Mouse (Mus musculus) heart, postnatal 0 days (tissue): ENCODE results near the gene Lingo1. TPM values are rescaled to one million over a fixed set of nuclear protein-coding genes. Genes with fewer than 3 reads are reported as not detected.

Experiments used
- ATAC-seq: fragments of 200-750 bp; cut with Nextera tagmentation; 2 replicates; pipeline ENCODE4 v1.8.0; 2017; ENCODE audit warnings: low read depth, moderate number of reproducible peaks, moderate library complexity; ENCODE audit not compliant: insufficient read depth
- DNase-seq: peaks from one replicate; pipeline ENCODE4 v3.0.0-alpha.2; 2016; ENCODE audit warnings: low spot score
- H3K27ac ChIP-seq: fragments of 300-500 bp; sonication (generic); 2 replicates; pipeline ENCODE4 v1.5.1; 2014; ENCODE audit warnings: low read depth, mild to moderate bottlenecking
- H3K27me3 ChIP-seq: fragments of 300-500 bp; sonication (generic); 2 replicates; pipeline ENCODE4 v1.6.1; 2014; ENCODE audit warnings: low read length, mixed read lengths; ENCODE audit not compliant: control insufficient read depth, insufficient read depth
- H3K36me3 ChIP-seq: fragments of 300-500 bp; sonication (generic); replicated peaks from 2 replicates; pipeline ENCODE4 v1.6.1; 2014; ENCODE audit warnings: low read length, mixed read lengths; ENCODE audit not compliant: control insufficient read depth, insufficient read depth
- H3K4me1 ChIP-seq: fragments of 300-500 bp; sonication (generic); 2 replicates; pipeline ENCODE4 v1.6.1; 2014; ENCODE audit warnings: antibody characterized with exemption; ENCODE audit not compliant: control insufficient read depth, insufficient read depth
- H3K4me2 ChIP-seq: fragments of 300-500 bp; sonication (generic); 2 replicates; pipeline ENCODE4 v1.6.1; 2014; ENCODE audit warnings: low read depth, mild to moderate bottlenecking, low read length, moderate library complexity
- H3K4me3 ChIP-seq: fragments of 300-500 bp; sonication (generic); 2 replicates; pipeline ENCODE4 v1.5.1; 2014; ENCODE audit warnings: low read depth, low read length
- H3K9ac ChIP-seq: fragments of 300-500 bp; sonication (generic); replicated peaks from 2 replicates; pipeline ENCODE4 v1.6.1; 2014; ENCODE audit warnings: low read depth, low read length, mixed read lengths
- H3K9me3 ChIP-seq: fragments of 300-500 bp; sonication (generic); replicated peaks from 2 replicates; pipeline ENCODE4 v1.6.1; 2016; ENCODE audit warnings: low read length; ENCODE audit not compliant: control insufficient read depth
- CTCF ChIP-seq: IDR thresholded peaks from 2 replicates; pipeline ENCODE4 v1.5.1; 2016; ENCODE audit warnings: antibody characterized with exemption, control low read depth, low read depth
- EP300 ChIP-seq: IDR thresholded peaks from 2 replicates; pipeline ENCODE4 v1.6.1; 2016; ENCODE audit warnings: antibody characterized with exemption, low read depth
- WGBS: fragments of 180-500 bp; shearing (Covaris S2); extraction: QIAGEN DNeasy Blood & Tissue Kit; methylation state at CpG from one replicate; pipeline ENCODE4 v1.1.7; 2014; 5-methylcytosine and 5-hydroxymethylcytosine counted together
- polyA plus RNA-seq: library from polyadenylated mRNA; unstranded; fragments of >200 nt; fragmentation: Nextera tagmentation; extraction: Ambion mirVana; gene quantifications from 2 replicates; pipeline ENCODE4 v1.2.1, GENCODE M21; 2015
- total RNA-seq: library from RNA; depleted of rRNA; stranded (reverse); fragments of >200 nt; gene quantifications from 2 replicates; pipeline ENCODE4 v1.2.3, GENCODE M21; 2014; ENCODE audit warnings: low replicate concordance

Lingo1 gene
- total and polyA plus RNA-seq, 2 experiments from 2014 or later, result 0.66 to 2.4 TPM

DNA sequence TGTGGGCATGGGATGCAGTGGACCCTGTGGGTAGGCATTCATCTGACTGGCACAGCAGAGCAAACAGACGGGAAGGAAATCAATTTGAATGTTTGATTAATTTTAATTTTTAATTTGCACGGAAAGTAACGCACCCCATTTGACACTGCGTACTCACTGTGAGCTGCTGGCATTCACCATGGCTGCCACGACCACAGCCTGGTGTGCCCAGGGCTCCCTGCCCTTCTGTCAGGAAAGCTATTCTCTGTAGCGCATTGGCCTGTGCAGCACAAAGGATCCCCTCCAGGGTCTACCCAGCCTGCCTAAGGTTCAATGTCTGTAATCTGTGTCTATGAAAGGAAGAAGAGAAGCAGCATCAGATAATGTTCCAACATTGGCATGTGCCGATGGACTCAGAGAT lies 6.9 kb upstream of the Lingo1 start:
- no peaks in the 10 kb centered on the region for H3K4me1 ChIP-seq
- no peak overlapping the region for H3K27ac ChIP-seq
- no peak for TF ChIP-seq EP300
- TF ChIP-seq CTCF, result no peak
- WGBS, result 91% methylated on average over 7 of the region's 7 CpGs
- no peak overlapping the region for H3K4me2 ChIP-seq
- peaks cover 25% of the 10 kb centered on the region for H3K27me3 ChIP-seq
- H3K9me3 ChIP-seq, result no peaks in the 10 kb centered on the region
- H3K36me3 ChIP-seq, result no peaks in the 10 kb centered on the region
- H3K9ac ChIP-seq, result no peak overlapping the region
- no peak overlapping the region for H3K4me3 ChIP-seq
- ATAC-seq (no peak), DNase-seq (no peak)

DNA sequence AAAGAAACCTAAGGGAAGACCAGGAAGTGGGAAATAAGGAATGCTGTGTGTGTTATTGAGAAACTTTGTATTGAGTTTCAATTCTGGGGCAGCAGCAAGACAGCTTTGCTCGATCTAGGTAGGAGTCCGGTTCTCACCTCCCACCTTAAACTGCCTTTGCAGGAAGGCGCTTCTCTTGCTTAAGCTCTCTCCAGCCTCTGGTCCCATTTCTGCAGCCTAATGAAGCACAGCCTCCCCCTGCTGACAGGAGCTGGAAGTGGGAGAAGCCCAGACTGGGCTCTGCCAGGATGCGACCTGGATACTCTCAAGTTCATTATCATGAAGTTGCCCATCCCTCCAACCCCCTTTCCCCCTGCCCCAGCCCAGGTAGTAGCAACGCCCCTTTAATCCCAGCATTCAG lies 1.6 kb upstream of the Lingo1 start:
- Histone ChIP-seq H3K36me3 (no peaks in the 10 kb centered on the region), H3K9me3 (no peaks in the 10 kb centered on the region), H3K27me3 (peaks cover 75% of the 10 kb centered on the region), H3K4me2 (no peak overlapping the region), H3K27ac (no peak overlapping the region), H3K4me1 (peaks cover 4% of the 10 kb centered on the region; the same call in 1 of the 2 replicates), H3K4me3 (no peak overlapping the region), H3K9ac (no peak overlapping the region)
- no peak for ATAC-seq
- 4% methylated on average over 5 of the region's 5 CpGs for WGBS
- TF ChIP-seq EP300 (no peak), CTCF (peak; percentile 81)
- DNase-seq, result peak; percentile 75

DNA sequence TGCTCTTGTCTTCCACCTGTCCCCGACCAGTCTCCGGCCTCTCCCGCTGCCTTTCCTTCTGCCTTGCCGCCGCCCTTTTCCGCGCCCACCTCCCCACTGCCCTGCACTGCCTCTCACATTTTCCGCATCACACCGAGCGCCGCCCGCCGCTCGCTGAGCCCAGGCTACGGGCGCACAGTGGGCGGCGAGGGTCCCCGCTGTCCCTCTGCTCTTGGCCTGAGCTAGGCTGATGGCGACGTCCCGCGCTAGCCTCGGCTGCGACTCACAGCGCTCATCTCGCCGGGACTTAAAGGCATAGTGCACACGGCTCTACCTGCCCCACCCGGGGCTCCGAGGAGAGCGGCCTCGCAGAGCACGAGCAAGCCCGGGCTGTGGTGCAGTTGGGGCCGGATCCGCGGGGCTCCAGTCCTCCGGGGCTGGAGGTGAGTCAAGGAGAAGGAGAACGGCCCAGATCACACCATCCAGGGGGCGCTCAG lies 426 bp upstream of the Lingo1 start:
- Histone ChIP-seq H3K27me3 (peaks cover 86% of the 10 kb centered on the region), H3K9ac (no peak overlapping the region), H3K4me1 (peaks cover 4% of the 10 kb centered on the region; the same call in 1 of the 2 replicates), H3K4me3 (peak overlapping the region; percentile 47), H3K27ac (no peak overlapping the region), H3K36me3 (no peaks in the 10 kb centered on the region), H3K9me3 (no peaks in the 10 kb centered on the region), H3K4me2 (peak overlapping the region; percentile 70)
- no peak for DNase-seq
- 1% methylated on average over 41 of the region's 41 CpGs for WGBS
- ATAC-seq, result 0 out of 2 replicates have a peak, but pooled peaks have one; percentile 3
- no peak for TF ChIP-seq CTCF
- no peak for TF ChIP-seq EP300

DNA sequence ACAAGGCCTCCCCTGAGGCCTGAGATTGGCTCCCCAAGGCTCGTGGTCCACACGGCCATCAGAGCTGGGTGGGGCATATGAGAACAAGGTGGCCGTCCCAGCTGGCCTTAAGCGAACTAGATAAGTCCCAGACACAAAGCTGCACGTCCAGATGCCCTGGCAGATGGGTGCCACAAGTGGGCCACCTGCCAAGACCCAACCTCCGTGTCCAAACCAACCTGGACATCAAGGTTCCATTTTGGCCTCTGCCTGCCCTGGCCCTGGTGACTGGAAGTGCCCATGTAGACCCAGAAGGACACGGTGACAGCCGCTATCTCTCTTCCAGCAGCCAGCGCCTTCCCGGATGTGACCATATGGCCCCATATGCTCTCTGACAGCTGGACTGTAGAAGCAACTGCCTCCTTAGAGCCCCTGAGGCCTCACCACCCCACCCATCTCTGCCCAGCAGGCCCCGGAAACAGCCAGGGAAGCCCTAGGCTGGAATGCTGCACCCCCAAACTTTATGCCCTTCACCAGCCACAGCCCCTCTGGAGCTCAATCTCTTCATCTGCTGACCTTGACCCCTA lies 4.5 kb downstream of the Lingo1 start:
- ATAC-seq (no peak), DNase-seq (no peak)
- 65% methylated on average over 11 of the region's 11 CpGs for WGBS
- Histone ChIP-seq H3K36me3 (no peaks in the 10 kb centered on the region), H3K4me2 (no peak overlapping the region), H3K9me3 (no peaks in the 10 kb centered on the region), H3K9ac (no peak overlapping the region), H3K27ac (no peak overlapping the region), H3K4me3 (no peak overlapping the region), H3K4me1 (peaks cover 3% of the 10 kb centered on the region; the same call in 1 of the 2 replicates), H3K27me3 (peaks cover 56% of the 10 kb centered on the region)
- TF ChIP-seq EP300, result no peak

DNA sequence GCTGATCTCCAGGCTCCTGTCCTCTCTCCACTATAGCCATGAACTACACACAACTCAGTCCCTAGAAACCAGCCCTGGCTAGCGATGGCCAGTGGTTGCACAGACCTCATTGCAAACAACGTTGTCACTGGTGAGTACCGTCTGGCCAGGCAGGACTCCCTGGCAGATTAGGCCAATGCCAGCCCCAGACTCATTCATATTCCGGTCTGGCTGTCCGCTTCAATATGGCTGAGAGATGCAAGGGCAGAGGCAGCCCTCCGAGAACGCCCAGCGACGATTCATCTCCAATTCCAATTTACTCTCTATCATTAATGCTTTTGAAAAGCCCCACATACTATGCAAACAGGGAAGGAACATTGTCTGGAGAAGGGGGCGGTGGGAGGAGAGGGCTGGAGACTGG lies 11.7 kb downstream of the Lingo1 start:
- H3K4me2 ChIP-seq, result no peak overlapping the region
- no peaks in the 10 kb centered on the region for H3K9me3 ChIP-seq
- no peak overlapping the region for H3K9ac ChIP-seq
- ATAC-seq (no peak), DNase-seq (no peak)
- WGBS, result 83% methylated on average over 10 of the region's 10 CpGs
- H3K27ac ChIP-seq, result no peak overlapping the region
- no peak for TF ChIP-seq EP300
- TF ChIP-seq CTCF, result no peak
- peaks cover 3% of the 10 kb centered on the region; the same call in 1 of the 2 replicates for H3K27me3 ChIP-seq
- no peaks in the 10 kb centered on the region for H3K36me3 ChIP-seq
- no peak overlapping the region for H3K4me3 ChIP-seq
- H3K4me1 ChIP-seq, result no peaks in the 10 kb centered on the region
